Mouse (Mus musculus): ENCODE measurements at regions not wholly inside any gene's neighbourhood (a gene's known extent, or its start where the extent isn't known, plus 50 kb on each side); places are given as distances from the start of the nearest gene placed in this dataset.

DNA sequence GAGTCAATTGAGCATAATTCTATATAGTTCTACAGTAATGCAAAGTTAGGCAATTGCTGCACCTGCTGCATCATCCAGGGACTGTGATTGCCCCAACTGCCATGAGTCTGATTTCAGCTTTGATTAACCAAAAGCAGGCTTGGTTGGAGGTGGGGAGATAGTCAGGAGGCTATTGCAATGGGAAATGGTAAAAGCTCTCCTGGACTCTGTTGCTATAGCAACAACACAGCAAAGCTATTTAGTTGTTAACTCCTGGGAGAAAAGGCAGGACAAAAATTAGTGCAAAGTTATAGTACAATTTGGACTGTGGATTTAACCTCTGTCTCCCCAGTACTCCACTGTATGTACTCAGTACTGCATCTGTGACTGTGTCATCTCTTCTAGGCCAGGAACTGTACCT, 51.7 kb upstream of the Rasgrf1 start:
- no peak overlapping the region for H3ac ChIP-seq (ENCODE audit: control insufficient read depth, insufficient read length)
- H3K36me3 ChIP-seq (ENCODE audit: control insufficient read depth, insufficient read depth): no peaks in the 10 kb centered on the region
- H3K4me3 ChIP-seq: no peak overlapping the region
- H3K27me3 ChIP-seq (ENCODE audit: control insufficient read depth, insufficient read depth, insufficient read length): no peaks in the 10 kb centered on the region
- TF ChIP-seq MYOD1 (IDR thresholded peaks at IDR 0.05; ENCODE audit: control insufficient read depth in 1 of 3, insufficient read length in 2 of 3, low read depth in 2 of 3): no peak
- no peak for TF ChIP-seq USF1 (IDR thresholded peaks at IDR 0.05; ENCODE audit: low read depth)
- no peak for TF ChIP-seq MAX (IDR thresholded peaks at IDR 0.05; ENCODE audit: low read depth)
- no peak for TF ChIP-seq POLR2AphosphoS2 (IDR thresholded peaks at IDR 0.05; ENCODE audit: insufficient read length, low read depth)
- TF ChIP-seq CEBPB (IDR thresholded peaks at IDR 0.05; ENCODE audit: insufficient read depth, poor library complexity, severe bottlenecking): no peak
- no peak for TF ChIP-seq MYOG (IDR thresholded peaks at IDR 0.05; ENCODE audit: control insufficient read depth in 1 of 3, insufficient read depth in 1 of 3, insufficient read length in 2 of 3, low read depth in 2 of 3)
- TF ChIP-seq REST (IDR thresholded peaks at IDR 0.05; ENCODE audit: insufficient read depth, insufficient read length): no peak
- TF ChIP-seq POLR2A (IDR thresholded peaks at IDR 0.05; ENCODE audit: insufficient read length, low read depth): no peak
- TF ChIP-seq E2F4 (IDR thresholded peaks at IDR 0.05; ENCODE audit: insufficient read depth): no peak
- TF ChIP-seq SRF (IDR thresholded peaks at IDR 0.05; ENCODE audit: control insufficient read depth, insufficient read length, low read depth): no peak
- TF ChIP-seq TCF3 (IDR thresholded peaks at IDR 0.05; ENCODE audit: insufficient read length, low read depth): no peak
- no peaks in the 10 kb centered on the region for H3K79me2 ChIP-seq (ENCODE audit: control insufficient read depth, insufficient read depth)
- H3K4me2 ChIP-seq (ENCODE audit: low read depth): no peak overlapping the region

DNA sequence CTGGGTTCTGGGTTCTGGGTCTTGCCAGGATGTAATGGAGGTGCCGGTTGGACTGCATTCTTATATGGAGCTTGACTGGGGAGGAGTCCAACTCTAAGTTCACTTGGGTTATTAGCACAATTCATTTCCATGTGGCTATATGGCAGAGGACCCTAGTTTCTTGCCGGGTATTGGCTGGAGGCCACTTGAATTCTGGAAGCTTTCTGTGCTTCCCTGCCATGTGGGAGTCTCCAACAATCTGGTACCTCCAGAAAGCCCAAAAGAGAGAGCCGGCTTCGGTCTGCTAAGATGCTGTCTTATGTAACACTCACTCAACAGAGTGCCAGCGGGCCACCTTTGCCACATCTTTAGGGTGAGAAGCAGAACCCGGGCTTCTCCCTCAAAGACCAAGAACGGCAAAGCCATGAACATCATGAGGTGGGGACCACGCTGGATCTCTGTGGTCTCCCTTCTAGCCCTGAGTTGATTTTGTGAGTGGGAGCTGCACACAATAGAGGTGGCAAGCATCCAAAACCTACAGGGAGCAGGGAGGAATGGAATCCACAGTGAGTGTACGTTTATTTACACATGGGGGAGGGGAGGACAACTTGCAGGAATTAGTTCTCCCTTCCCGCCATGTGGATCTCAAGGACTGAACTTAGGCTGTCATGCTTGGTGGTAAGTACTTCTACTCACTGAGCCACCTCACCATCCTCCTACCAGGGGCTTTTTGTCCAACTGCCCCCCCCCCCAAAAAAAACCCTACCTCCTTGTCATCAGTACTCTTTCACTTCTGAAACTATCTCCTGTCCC, 59.0 kb upstream of the Rasgrf1 start:
- Histone ChIP-seq H3K79me2 (ENCODE audit: control insufficient read depth, insufficient read depth) (no peaks in the 10 kb centered on the region), H3K27me3 (ENCODE audit: control insufficient read depth, insufficient read depth, insufficient read length) (no peaks in the 10 kb centered on the region), H3K4me2 (ENCODE audit: low read depth) (no peak overlapping the region), H3ac (ENCODE audit: control insufficient read depth, insufficient read length) (no peak overlapping the region), H3K36me3 (ENCODE audit: control insufficient read depth, insufficient read depth) (no peaks in the 10 kb centered on the region), H3K4me3 (no peak overlapping the region)
- TF ChIP-seq TCF12 (IDR thresholded peaks at IDR 0.05; ENCODE audit: insufficient read depth, poor library complexity, severe bottlenecking) (no peak), POLR2A (IDR thresholded peaks at IDR 0.05; ENCODE audit: insufficient read length, low read depth) (no peak), MYOG (IDR thresholded peaks at IDR 0.05; ENCODE audit: control insufficient read depth in 1 of 3, insufficient read depth in 1 of 3, insufficient read length in 2 of 3, low read depth in 2 of 3) (no peak), CEBPB (IDR thresholded peaks at IDR 0.05; ENCODE audit: insufficient read depth, poor library complexity, severe bottlenecking) (no peak), SRF (IDR thresholded peaks at IDR 0.05; ENCODE audit: control insufficient read depth, insufficient read length, low read depth) (no peak), USF1 (IDR thresholded peaks at IDR 0.05; ENCODE audit: low read depth) (no peak), TCF3 (IDR thresholded peaks at IDR 0.05; ENCODE audit: insufficient read length, low read depth) (no peak), REST (IDR thresholded peaks at IDR 0.05; ENCODE audit: insufficient read depth, insufficient read length) (no peak), E2F4 (IDR thresholded peaks at IDR 0.05; ENCODE audit: insufficient read depth) (no peak), MYOD1 (IDR thresholded peaks at IDR 0.05; ENCODE audit: control insufficient read depth in 1 of 3, insufficient read length in 2 of 3, low read depth in 2 of 3) (no peak), POLR2AphosphoS2 (IDR thresholded peaks at IDR 0.05; ENCODE audit: insufficient read length, low read depth) (no peak), MAX (IDR thresholded peaks at IDR 0.05; ENCODE audit: low read depth) (no peak)

DNA sequence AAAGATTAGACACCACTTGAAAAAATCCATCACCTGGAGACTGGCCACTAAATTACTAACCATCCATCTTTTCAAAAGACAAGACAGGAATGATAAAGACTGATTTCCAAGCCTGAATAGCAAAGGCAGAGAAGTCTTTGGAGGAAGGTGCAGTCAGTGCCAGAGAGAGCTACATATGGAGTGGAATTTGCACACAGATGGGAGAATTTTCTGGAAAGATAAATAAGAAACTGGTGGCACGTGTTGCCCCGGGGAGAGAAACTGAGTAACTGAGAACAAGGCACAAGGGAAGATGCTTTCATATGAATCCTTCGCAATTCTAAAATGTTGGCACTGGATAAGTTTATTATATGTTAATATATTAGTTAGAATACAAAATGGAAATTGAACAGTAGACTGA, 59.8 kb upstream of the Rasgrf1 start:
- Histone ChIP-seq H3ac (ENCODE audit: control insufficient read depth, insufficient read length) (no peak overlapping the region), H3K4me3 (no peak overlapping the region), H3K27me3 (ENCODE audit: control insufficient read depth, insufficient read depth, insufficient read length) (no peaks in the 10 kb centered on the region), H3K36me3 (ENCODE audit: control insufficient read depth, insufficient read depth) (no peaks in the 10 kb centered on the region), H3K79me2 (ENCODE audit: control insufficient read depth, insufficient read depth) (no peaks in the 10 kb centered on the region), H3K4me2 (ENCODE audit: low read depth) (no peak overlapping the region)
- TF ChIP-seq MYOD1 (IDR thresholded peaks at IDR 0.05; ENCODE audit: control insufficient read depth in 1 of 3, insufficient read length in 2 of 3, low read depth in 2 of 3): no peak
- no peak for TF ChIP-seq SRF (IDR thresholded peaks at IDR 0.05; ENCODE audit: control insufficient read depth, insufficient read length, low read depth)
- no peak for TF ChIP-seq USF1 (IDR thresholded peaks at IDR 0.05; ENCODE audit: low read depth)
- TF ChIP-seq POLR2A (IDR thresholded peaks at IDR 0.05; ENCODE audit: insufficient read length, low read depth): no peak
- TF ChIP-seq MYOG (IDR thresholded peaks at IDR 0.05; ENCODE audit: control insufficient read depth in 1 of 3, insufficient read depth in 1 of 3, insufficient read length in 2 of 3, low read depth in 2 of 3): no peak
- TF ChIP-seq REST (IDR thresholded peaks at IDR 0.05; ENCODE audit: insufficient read depth, insufficient read length): no peak
- TF ChIP-seq TCF12 (IDR thresholded peaks at IDR 0.05; ENCODE audit: insufficient read depth, poor library complexity, severe bottlenecking): no peak
- no peak for TF ChIP-seq MAX (IDR thresholded peaks at IDR 0.05; ENCODE audit: low read depth)
- no peak for TF ChIP-seq TCF3 (IDR thresholded peaks at IDR 0.05; ENCODE audit: insufficient read length, low read depth)
- no peak for TF ChIP-seq E2F4 (IDR thresholded peaks at IDR 0.05; ENCODE audit: insufficient read depth)
- TF ChIP-seq CEBPB (IDR thresholded peaks at IDR 0.05; ENCODE audit: insufficient read depth, poor library complexity, severe bottlenecking): no peak
- TF ChIP-seq POLR2AphosphoS2 (IDR thresholded peaks at IDR 0.05; ENCODE audit: insufficient read length, low read depth): no peak

DNA sequence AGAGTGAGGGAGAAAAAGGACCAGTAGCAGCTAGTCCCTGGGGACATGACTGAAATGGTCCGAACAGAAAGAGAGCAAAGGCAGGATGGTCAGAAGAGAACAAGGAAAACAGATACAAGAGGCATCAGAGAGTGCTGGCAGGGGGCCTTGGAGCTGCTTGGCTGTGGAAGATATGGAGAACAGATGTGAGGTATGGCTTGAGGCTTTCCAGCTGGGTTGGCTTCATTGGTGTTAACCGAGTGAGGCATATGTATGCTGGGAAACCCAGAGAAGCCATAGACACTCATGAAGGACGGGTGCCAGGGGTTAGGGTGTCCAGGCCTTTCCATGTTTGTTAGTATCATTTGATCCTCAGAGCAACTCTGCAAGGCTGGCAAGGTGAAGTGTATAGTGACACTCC, 61.1 kb upstream of the Rasgrf1 start:
- no peak for TF ChIP-seq MYOD1 (IDR thresholded peaks at IDR 0.05; ENCODE audit: control insufficient read depth in 1 of 3, insufficient read length in 2 of 3, low read depth in 2 of 3)
- no peak for TF ChIP-seq MAX (IDR thresholded peaks at IDR 0.05; ENCODE audit: low read depth)
- no peak for TF ChIP-seq CEBPB (IDR thresholded peaks at IDR 0.05; ENCODE audit: insufficient read depth, poor library complexity, severe bottlenecking)
- no peak for TF ChIP-seq E2F4 (IDR thresholded peaks at IDR 0.05; ENCODE audit: insufficient read depth)
- TF ChIP-seq TCF12 (IDR thresholded peaks at IDR 0.05; ENCODE audit: insufficient read depth, poor library complexity, severe bottlenecking): no peak
- TF ChIP-seq POLR2AphosphoS2 (IDR thresholded peaks at IDR 0.05; ENCODE audit: insufficient read length, low read depth): no peak
- no peak for TF ChIP-seq USF1 (IDR thresholded peaks at IDR 0.05; ENCODE audit: low read depth)
- TF ChIP-seq MYOG (IDR thresholded peaks at IDR 0.05; ENCODE audit: control insufficient read depth in 1 of 3, insufficient read depth in 1 of 3, insufficient read length in 2 of 3, low read depth in 2 of 3): no peak
- TF ChIP-seq SRF (IDR thresholded peaks at IDR 0.05; ENCODE audit: control insufficient read depth, insufficient read length, low read depth): no peak
- no peak for TF ChIP-seq REST (IDR thresholded peaks at IDR 0.05; ENCODE audit: insufficient read depth, insufficient read length)
- no peak for TF ChIP-seq TCF3 (IDR thresholded peaks at IDR 0.05; ENCODE audit: insufficient read length, low read depth)
- TF ChIP-seq POLR2A (IDR thresholded peaks at IDR 0.05; ENCODE audit: insufficient read length, low read depth): no peak
- H3ac ChIP-seq (ENCODE audit: control insufficient read depth, insufficient read length): no peak overlapping the region
- no peak overlapping the region for H3K4me2 ChIP-seq (ENCODE audit: low read depth)
- H3K4me3 ChIP-seq: no peak overlapping the region
- no peaks in the 10 kb centered on the region for H3K36me3 ChIP-seq (ENCODE audit: control insufficient read depth, insufficient read depth)
- no peaks in the 10 kb centered on the region for H3K79me2 ChIP-seq (ENCODE audit: control insufficient read depth, insufficient read depth)
- H3K27me3 ChIP-seq (ENCODE audit: control insufficient read depth, insufficient read depth, insufficient read length): no peaks in the 10 kb centered on the region

Measured in myocyte (in vitro differentiated cells).